Mouse (Mus musculus): Measurements from ENCODE around the gene Ppm1l. TPM values are rescaled to one million over a fixed set of nuclear protein-coding genes. Genes with fewer than 3 reads are reported as not detected.

Gene Ppm1l
- total and polyA plus RNA-seq, 3 experiments: not detected

- DNase-seq (ENCODE audit: low read depth, low spot score): no peak
- Histone ChIP-seq H3K9me3 (replicated peaks; ENCODE audit: insufficient read depth, low read length) (no peaks in the 10 kb centered on the region), H3K9ac (ENCODE audit: control insufficient read depth, low read depth, low read length, poor library complexity, severe bottlenecking) (no peak overlapping the region), H3K36me3 (ENCODE audit: control insufficient read depth in 1 of 2, insufficient read depth in 2 of 2, low read length in 2 of 2) (no peaks in the 10 kb centered on the region), H3K27ac (ENCODE audit: control insufficient read depth, low read depth, low read length) (no peak overlapping the region), H3K79me2 (ENCODE audit: control insufficient read depth, insufficient read depth, low read length, poor library complexity) (no peaks in the 10 kb centered on the region), H3K4me1 (ENCODE audit: control insufficient read depth in 1 of 2, insufficient read depth in 2 of 2, low read length in 2 of 2) (no peaks in the 10 kb centered on the region), H3K4me3 (ENCODE audit: control insufficient read depth in 1 of 2, insufficient read depth in 1 of 2, low read depth in 2 of 2, low read length in 2 of 2) (no peak overlapping the region), H3K27me3 (ENCODE audit: control insufficient read depth in 1 of 2, insufficient read depth in 2 of 2, low read length in 2 of 2) (no peaks in the 10 kb centered on the region)
- TF ChIP-seq MEF2A (IDR thresholded peaks at IDR 0.05; ENCODE audit: extremely low read depth, insufficient replicate concordance, low read depth, low read length, poor library complexity, severe bottlenecking) (no peak), ZC3H11A (IDR thresholded peaks at IDR 0.05; ENCODE audit: low read depth, low read length) (no peak), MXI1 (IDR thresholded peaks at IDR 0.05; ENCODE audit: low read depth, low read length) (no peak), EP300 (IDR thresholded peaks at IDR 0.05; ENCODE audit: low read depth in 1 of 2, low read length in 2 of 2) (no peak), ETS1 (IDR thresholded peaks at IDR 0.05; ENCODE audit: low read depth, low read length) (no peak)
These were observed 180.5 kb downstream of the Ppm1l start for GRCm38 (mm10) chr3:69497178-69497577.

- Histone ChIP-seq H3K36me3 (ENCODE audit: control insufficient read depth in 1 of 2, insufficient read depth in 2 of 2, low read length in 2 of 2) (no peaks in the 10 kb centered on the region), H3K79me2 (ENCODE audit: control insufficient read depth, insufficient read depth, low read length, poor library complexity) (no peaks in the 10 kb centered on the region), H3K27ac (ENCODE audit: control insufficient read depth, low read depth, low read length) (no peak overlapping the region), H3K9me3 (replicated peaks; ENCODE audit: insufficient read depth, low read length) (no peaks in the 10 kb centered on the region), H3K9ac (ENCODE audit: control insufficient read depth, low read depth, low read length, poor library complexity, severe bottlenecking) (no peak overlapping the region), H3K4me3 (ENCODE audit: control insufficient read depth in 1 of 2, insufficient read depth in 1 of 2, low read depth in 2 of 2, low read length in 2 of 2) (no peak overlapping the region), H3K27me3 (ENCODE audit: control insufficient read depth in 1 of 2, insufficient read depth in 2 of 2, low read length in 2 of 2) (no peaks in the 10 kb centered on the region), H3K4me1 (ENCODE audit: control insufficient read depth in 1 of 2, insufficient read depth in 2 of 2, low read length in 2 of 2) (no peaks in the 10 kb centered on the region)
- no peak for TF ChIP-seq BHLHE40 (IDR thresholded peaks at IDR 0.05; ENCODE audit: borderline replicate concordance, low read depth, low read length)
- no peak for TF ChIP-seq MXI1 (IDR thresholded peaks at IDR 0.05; ENCODE audit: low read depth, low read length)
- TF ChIP-seq KAT2A (conservative IDR thresholded peaks at IDR 0.05; ENCODE audit: low read depth, low read length): no peak
- TF ChIP-seq USF1 (IDR thresholded peaks at IDR 0.05; ENCODE audit: low read depth, low read length): no peak
- no peak for DNase-seq (ENCODE audit: low read depth, low spot score)
These were observed 185.3 kb downstream of the Ppm1l start for GRCm38 (mm10) chr3:69502009-69502408.

DNA sequence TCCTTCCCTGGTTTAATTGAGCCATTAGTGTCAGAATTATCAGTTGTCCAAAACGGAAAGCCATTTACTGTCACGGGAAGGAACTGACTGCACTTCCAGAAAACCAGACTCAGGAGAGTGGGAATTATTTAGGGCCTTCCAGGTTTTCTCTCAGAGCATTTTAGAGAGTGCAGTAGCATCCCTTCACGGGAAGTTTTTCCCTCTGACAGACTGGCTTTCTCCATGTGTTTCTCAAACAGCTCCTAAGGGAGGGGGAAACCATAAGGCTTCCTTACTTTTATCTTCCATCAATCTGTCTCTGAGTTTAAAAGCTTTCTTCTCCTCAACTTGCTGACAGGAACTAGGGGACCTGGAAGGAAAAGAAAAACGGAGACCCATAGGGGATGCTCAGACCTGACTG lies 185.9 kb downstream of the Ppm1l start:
- Histone ChIP-seq H3K79me2 (ENCODE audit: control insufficient read depth, insufficient read depth, low read length, poor library complexity) (no peaks in the 10 kb centered on the region), H3K4me1 (ENCODE audit: control insufficient read depth in 1 of 2, insufficient read depth in 2 of 2, low read length in 2 of 2) (no peaks in the 10 kb centered on the region), H3K9ac (ENCODE audit: control insufficient read depth, low read depth, low read length, poor library complexity, severe bottlenecking) (no peak overlapping the region), H3K36me3 (ENCODE audit: control insufficient read depth in 1 of 2, insufficient read depth in 2 of 2, low read length in 2 of 2) (no peaks in the 10 kb centered on the region), H3K9me3 (replicated peaks; ENCODE audit: insufficient read depth, low read length) (no peaks in the 10 kb centered on the region), H3K27me3 (ENCODE audit: control insufficient read depth in 1 of 2, insufficient read depth in 2 of 2, low read length in 2 of 2) (no peaks in the 10 kb centered on the region), H3K4me3 (ENCODE audit: control insufficient read depth in 1 of 2, insufficient read depth in 1 of 2, low read depth in 2 of 2, low read length in 2 of 2) (no peak overlapping the region), H3K27ac (ENCODE audit: control insufficient read depth, low read depth, low read length) (no peak overlapping the region)
- TF ChIP-seq ETS1 (IDR thresholded peaks at IDR 0.05; ENCODE audit: low read depth, low read length) (no peak), SMC3 (IDR thresholded peaks at IDR 0.05; ENCODE audit: low read depth, low read length) (no peak), MYC (IDR thresholded peaks at IDR 0.05; ENCODE audit: low read depth, low read length) (no peak), MAZ (IDR thresholded peaks at IDR 0.05; ENCODE audit: low read depth, low read length) (no peak), GABPA (IDR thresholded peaks at IDR 0.05; ENCODE audit: low read depth, low read length) (no peak)
- DNase-seq (ENCODE audit: low read depth, low spot score): no peak
